Mouse (Mus musculus) heart, postnatal 36 days (tissue): ENCODE data around the gene Camk1d. TPM values are rescaled to one million over a fixed set of nuclear protein-coding genes. Genes with fewer than 3 reads are reported as not detected.

Experiments used
- DNase-seq, 2 experiments: peaks; one replicate each; pipeline ENCODE4 v3.0.0; 2021 to 2022
- intact Hi-C: fragments of 180-260 bp; cut with DNase I; formaldehyde crosslinking; loops from one replicate; pipeline ENCODE4 v1.15.1; 2025
- total RNA-seq, 2 experiments: library from RNA; stranded (reverse); gene quantifications; 2 replicates each; pipeline ENCODE4 v1.2.3; 2021

Camk1d gene
- total RNA-seq, 2 experiments from 2014 or later: 3.6 to 5.2 TPM

- DNase-seq: no peak
- intact Hi-C loops: no loop called here
Measured at GRCm38 (mm10) chr2:5435587-5436253, 278.6 kb downstream of the Camk1d start.

GRCm38 (mm10) chr2:5431309-5431708, 283.0 kb downstream of the Camk1d start:
- DNase-seq: no peak
- intact Hi-C loops: no loop called here

DNA sequence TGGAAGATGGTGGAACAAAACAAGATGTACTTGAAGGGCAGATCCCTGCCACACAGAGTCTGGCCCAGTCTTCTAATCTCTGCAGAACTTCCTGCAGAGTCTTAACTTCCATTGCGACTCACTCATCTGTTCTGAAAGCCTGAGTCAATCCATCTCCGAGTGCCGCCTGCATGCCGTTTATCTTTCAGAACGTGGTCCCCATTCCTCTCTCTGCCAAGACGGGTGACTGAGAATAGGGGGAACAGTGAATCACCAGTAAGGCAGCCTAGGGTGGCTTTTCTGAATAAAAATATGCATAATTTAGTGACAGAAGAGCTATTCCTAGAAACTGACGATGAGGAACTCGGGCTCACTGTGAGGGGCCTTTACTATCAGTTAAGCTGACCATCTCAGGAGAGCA, 284.4 kb downstream of the Camk1d start:
- DNase-seq: no peak
- intact Hi-C loops: no loop called here

- intact Hi-C loops: no loop called here
- DNase-seq: no peak
Measured at GRCm38 (mm10) chr2:5426110-5426509, 288.2 kb downstream of the Camk1d start.

DNA sequence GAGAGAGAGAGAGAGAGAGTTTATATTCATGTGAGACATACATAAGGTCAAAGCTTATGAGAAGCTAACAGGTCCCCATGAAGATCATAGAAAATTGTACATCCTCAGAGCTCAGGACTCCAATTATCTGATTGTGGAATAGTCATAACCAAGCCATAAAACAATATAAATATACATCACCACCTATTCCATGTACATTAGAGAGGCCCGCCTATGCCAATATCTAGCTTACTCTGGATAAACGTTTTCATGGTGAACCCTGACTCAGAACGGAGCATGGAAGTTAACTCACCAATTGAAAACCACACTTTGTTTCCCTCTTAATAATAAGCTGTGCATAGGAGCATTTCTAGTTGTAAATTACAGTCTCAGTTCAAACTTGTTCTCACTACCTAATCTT, 288.7 kb downstream of the Camk1d start:
- no peak for DNase-seq
- intact Hi-C loops: no loop called here

- DNase-seq: no peak
- intact Hi-C loops: no loop called here
Measured at GRCm38 (mm10) chr2:5420621-5421196, 293.6 kb downstream of the Camk1d start.

- no peak for DNase-seq
- intact Hi-C loops: no loop called here
Measured at GRCm38 (mm10) chr2:5418802-5419201, 295.5 kb downstream of the Camk1d start.

DNA sequence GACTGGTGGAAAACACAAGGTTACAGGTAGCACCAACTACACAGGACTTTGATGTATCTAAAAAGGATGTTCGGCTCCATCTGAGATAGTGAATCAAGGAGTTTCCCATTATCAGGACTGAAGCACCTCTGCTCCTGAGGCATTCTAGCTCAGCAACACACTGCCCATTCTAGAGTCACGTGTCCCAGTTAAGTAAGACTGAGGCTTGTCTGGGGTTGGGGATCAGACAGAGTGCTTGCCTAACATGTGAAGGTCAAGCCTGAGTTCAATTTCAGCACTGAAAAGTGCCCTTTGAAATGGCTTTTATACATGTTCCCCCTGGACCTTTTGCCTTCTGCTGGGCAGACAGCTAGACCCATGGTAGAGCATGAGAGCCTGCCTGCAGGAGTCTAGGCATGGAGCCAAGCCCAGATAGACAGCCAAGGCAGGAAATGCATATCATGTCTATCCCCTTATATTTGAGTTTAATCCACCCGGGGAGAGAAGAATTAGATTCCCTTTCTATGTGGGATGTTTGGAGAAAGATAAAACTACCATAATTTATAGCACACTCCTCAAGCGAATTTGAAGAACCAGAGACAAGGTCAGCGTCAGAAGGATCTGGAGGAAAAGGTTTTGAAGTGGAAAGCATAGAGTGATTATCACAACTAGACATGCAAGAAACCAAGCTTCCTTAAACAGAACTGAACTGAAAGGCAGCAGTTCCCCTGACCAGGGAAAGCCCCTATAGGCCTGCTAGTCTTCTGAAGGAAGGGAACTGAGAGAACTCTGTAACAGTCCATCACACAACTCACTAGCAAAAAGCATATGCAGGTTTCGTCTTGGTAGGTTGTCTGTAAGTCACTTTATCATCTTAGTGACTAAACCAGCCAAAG, 296.9 kb downstream of the Camk1d start:
- intact Hi-C loops: no loop called here

DNA sequence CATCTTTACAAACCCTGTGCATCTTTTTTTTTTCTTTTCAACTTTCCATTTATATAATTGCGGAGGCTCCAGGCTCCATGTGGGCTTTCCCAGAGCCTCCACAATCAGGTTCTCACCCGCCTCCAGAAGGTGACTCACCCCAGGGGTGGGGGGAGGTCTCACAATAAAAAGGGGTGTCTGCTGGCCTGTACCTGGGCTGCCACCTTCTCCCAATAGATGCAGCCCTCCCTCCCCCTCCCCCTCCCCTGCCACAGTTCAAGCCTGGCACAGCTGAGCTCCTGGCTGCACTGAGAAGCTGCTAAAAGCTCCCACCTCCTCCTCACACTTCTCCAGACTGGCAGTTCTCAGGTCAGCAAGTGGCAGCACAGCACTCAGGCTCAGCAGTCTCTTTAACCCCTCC, 302.5 kb downstream of the Camk1d start:
- intact Hi-C loops: no loop called here
- DNase-seq: no peak

More for the DNA sequence above, 296.9 kb downstream of the Camk1d start:
- no peak for DNase-seq

- no peak for DNase-seq
- intact Hi-C loops: loop anchor here (2.0 kb wide), 1 partner anchor 367 kb away; no protein-coding TSS in a partner anchor
Measured at GRCm38 (mm10) chr2:5403850-5404249, 310.5 kb downstream of the Camk1d start.

- intact Hi-C loops: no loop called here
- DNase-seq: no peak
Measured at GRCm38 (mm10) chr2:5402036-5402435, 312.3 kb downstream of the Camk1d start.

- no peak for DNase-seq
- intact Hi-C loops: no loop called here
Measured at GRCm38 (mm10) chr2:5398505-5398904, 315.8 kb downstream of the Camk1d start.

- no peak for DNase-seq
- intact Hi-C loops: no loop called here
Measured at GRCm38 (mm10) chr2:5398043-5398442, 316.3 kb downstream of the Camk1d start.

- intact Hi-C loops: loop anchor here (2.0 kb wide), 1 partner anchor 307 kb away; no protein-coding TSS in a partner anchor
Measured at GRCm38 (mm10) chr2:5397468-5397867, 316.8 kb downstream of the Camk1d start.

GRCm38 (mm10) chr2:5396415-5396814, 317.9 kb downstream of the Camk1d start:
- DNase-seq: no peak
- intact Hi-C loops: loop anchor here (2.0 kb wide), 1 partner anchor 306 kb away; no protein-coding TSS in a partner anchor

More at GRCm38 (mm10) chr2:5397468-5397867, 316.8 kb downstream of the Camk1d start:
- no peak for DNase-seq

DNA sequence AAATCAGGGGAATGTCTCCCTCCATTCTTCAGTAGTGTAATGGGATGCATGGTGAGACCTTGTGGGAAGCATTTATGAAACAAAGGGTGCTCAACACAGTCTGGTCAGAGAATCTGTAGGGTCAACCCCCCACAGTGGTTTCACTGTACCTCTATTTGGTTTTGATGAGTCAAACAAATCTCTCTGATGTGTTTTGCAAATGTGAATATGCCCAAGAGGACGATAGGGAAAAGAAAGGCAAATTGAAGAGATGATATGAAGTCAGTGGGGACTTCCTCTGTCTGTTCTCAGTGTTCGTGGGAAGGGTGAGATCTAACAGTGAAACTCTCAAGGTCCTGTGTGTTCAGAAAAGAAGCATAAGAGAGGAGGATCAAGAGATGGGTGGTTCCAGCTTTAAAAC, 318.4 kb downstream of the Camk1d start:
- no peak for DNase-seq
- intact Hi-C loops: loop anchor here (2.0 kb wide), 1 partner anchor 305 kb away; no protein-coding TSS in a partner anchor

DNA sequence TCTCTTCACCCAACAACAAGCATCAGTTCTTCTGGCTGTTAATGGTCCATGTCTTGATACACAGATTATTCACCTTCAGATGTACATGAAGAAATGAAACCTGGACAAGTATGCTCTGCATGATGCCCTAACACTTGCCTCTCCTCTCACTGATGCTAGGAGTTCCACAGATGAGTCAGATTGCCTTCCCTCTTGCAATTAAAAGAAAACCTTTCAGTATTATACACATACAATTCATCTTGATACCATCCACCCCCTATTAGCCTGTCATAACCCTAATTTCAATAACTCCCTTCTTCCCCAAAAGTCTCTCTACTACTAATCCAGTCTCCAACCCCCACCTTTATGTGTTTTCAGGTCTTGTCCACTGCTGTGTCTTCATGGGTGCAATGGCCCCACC, 321.4 kb downstream of the Camk1d start:
- no peak for DNase-seq
- intact Hi-C loops: no loop called here

GRCm38 (mm10) chr2:5392470-5392869, 321.8 kb downstream of the Camk1d start:
- no peak for DNase-seq
- intact Hi-C loops: no loop called here

DNA sequence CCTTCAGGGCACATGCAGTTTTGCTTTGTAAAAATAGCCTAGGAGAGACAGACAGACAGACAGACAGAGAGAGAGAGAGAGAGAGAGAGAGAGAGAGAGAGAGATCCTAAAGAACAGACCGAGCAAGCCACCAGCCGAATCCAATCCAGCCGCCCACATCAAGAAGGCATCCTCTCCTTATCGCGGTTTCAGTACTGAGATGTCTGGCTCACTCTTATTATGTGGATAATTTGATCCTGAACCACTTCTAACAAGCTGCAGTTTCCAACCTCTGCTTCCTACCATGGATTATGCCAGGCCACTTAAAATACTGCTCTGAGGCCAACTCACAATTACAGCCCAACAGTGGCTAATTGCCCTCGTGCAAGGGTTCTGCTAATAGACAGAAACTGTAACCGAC, 325.9 kb downstream of the Camk1d start:
- intact Hi-C loops: no loop called here
- no peak for DNase-seq

- DNase-seq: no peak
- intact Hi-C loops: no loop called here
Measured at GRCm38 (mm10) chr2:5381712-5382710, 332.3 kb downstream of the Camk1d start.
